8 mouse cellular contexts compared by ENCODE assay signal in the genomic region with DNA sequence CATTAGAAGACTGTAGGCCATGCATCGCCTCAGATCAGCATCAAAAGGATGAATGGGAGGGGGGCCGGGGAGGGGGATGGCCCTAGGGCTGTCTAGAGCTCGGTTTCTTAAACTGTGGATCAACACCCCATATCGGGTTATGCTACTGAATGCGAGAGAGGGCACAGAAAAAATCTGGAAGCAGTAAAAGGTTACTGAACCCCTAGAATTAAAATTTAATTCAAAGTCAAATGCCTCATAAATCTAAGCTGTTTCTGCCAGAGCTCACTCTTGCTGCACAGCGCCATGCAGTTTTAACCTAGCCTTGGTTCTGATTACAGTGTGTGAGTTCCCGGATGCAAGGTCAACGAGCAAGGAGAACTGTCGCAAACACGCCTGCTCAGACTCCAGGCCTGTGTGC. TPM values are rescaled to one million over a fixed set of nuclear protein-coding genes. Genes with fewer than 3 reads are reported as not detected.
DNase-seq lines count a peak whose midpoint lies in the region; ATAC-seq and TF ChIP-seq lines count a peak whose summit lies in the region.
"Had no signal": no experiment of that assay in that cellular context is flagged by ENCODE, and none has a peak within 500 bp of the region (broad histone marks: within the 10 kb centered on the region; RNA-seq: fewer than 3 reads in every experiment).

No protein-coding gene starts in this region.

- no peaks in the 10 kb centered on the region for H3K36me3 ChIP-seq in lung, postnatal 0 days (ENCODE audit: insufficient read depth, low read length)
- no peaks in the 10 kb centered on the region for H3K36me3 ChIP-seq in kidney, embryonic 15.5 days

- no peaks in the 10 kb centered on the region for H3K4me1 ChIP-seq in lung, postnatal 0 days (ENCODE audit: insufficient read depth, low read depth, low read length)
- no peaks in the 10 kb centered on the region for H3K4me1 ChIP-seq in lung, adult 2 months (ENCODE audit: control insufficient read depth, insufficient read depth, low read length)
- H3K4me1 ChIP-seq in kidney, embryonic 15.5 days, result peaks cover 13% of the 10 kb centered on the region

- no peak overlapping the region for H3K27ac ChIP-seq in lung, postnatal 0 days (ENCODE audit: low read length)
- peak overlapping the region; percentile 62 for H3K27ac ChIP-seq in kidney, embryonic 15.5 days

- TF ChIP-seq CTCF in lung, postnatal 0 days (IDR thresholded peaks at IDR 0.05), result no peak
- no peak for TF ChIP-seq CTCF in lung, adult 2 months (IDR thresholded peaks at IDR 0.05; ENCODE audit: insufficient read depth, low read length)

- no peaks in the 10 kb centered on the region for H3K27me3 ChIP-seq in lung, postnatal 0 days (replicated peaks; ENCODE audit: insufficient read depth, low read length)
- H3K27me3 ChIP-seq in kidney, embryonic 15.5 days, result no peaks in the 10 kb centered on the region
- H3K27me3 ChIP-seq: megakaryocyte, embryonic 14.5 days had no signal

- no peak for TF ChIP-seq POLR2A in lung, adult 2 months (IDR thresholded peaks at IDR 0.05; ENCODE audit: borderline replicate concordance, extremely low read depth, low read depth, low read length)

- H3K4me3 ChIP-seq in lung, postnatal 0 days (ENCODE audit: low read depth, low read length), result no peak overlapping the region
- H3K4me3 ChIP-seq in lung, adult 2 months (replicated peaks; ENCODE audit: extremely low read depth, low read depth, low read length), result no peak overlapping the region
- no peak overlapping the region for H3K4me3 ChIP-seq in kidney, embryonic 15.5 days (replicated peaks)
- H3K4me3 ChIP-seq: megakaryocyte, embryonic 14.5 days had no signal

- H3K9ac ChIP-seq in lung, postnatal 0 days (replicated peaks; ENCODE audit: low read depth), result no peak overlapping the region
- no peak overlapping the region for H3K9ac ChIP-seq in kidney, embryonic 15.5 days

- TF ChIP-seq EP300 in lung, postnatal 0 days (IDR thresholded peaks at IDR 0.05), result no peak

- H3K9me3 ChIP-seq in lung, postnatal 0 days (ENCODE audit: low read length), result no peaks in the 10 kb centered on the region
- no peaks in the 10 kb centered on the region for H3K9me3 ChIP-seq in kidney, embryonic 15.5 days (replicated peaks)

- peak; percentile 35 for DNase-seq in lung, postnatal 0 days (ENCODE audit: low spot score)
- DNase-seq in lung, adult 2 months, result no peak
- DNase-seq in embryo, embryonic 10 days (ENCODE audit: low spot score), result peak; percentile 60
- peak; percentile 21 for DNase-seq in retina, embryonic 14.5 days (ENCODE audit: low spot score)
- no peak for DNase-seq in cerebellum, postnatal 10 days

- H3K4me2 ChIP-seq in lung, postnatal 0 days (replicated peaks; ENCODE audit: low read depth, low read length), result no peak overlapping the region
- peak overlapping the region; percentile 14; the same call in 1 of the 2 replicates for H3K4me2 ChIP-seq in kidney, embryonic 15.5 days

- 47% methylated on average over 10 of the region's 10 CpGs for WGBS in lung, postnatal 0 days
- 68% methylated on average over 10 of the region's 10 CpGs for WGBS in lung, adult 2 months
- 13% methylated on average over 10 of the region's 10 CpGs for WGBS in kidney, embryonic 15.5 days

- ATAC-seq in lung, postnatal 0 days, result no peak
- ATAC-seq in kidney, embryonic 15.5 days (replicated peaks; ENCODE audit: low FRiP score), result peak; percentile 96
- ATAC-seq in inflammation-experienced regulatory T-cells, adult 6 months, result no peak

RNA-seq across cellular contexts. Expression of gene Shld1, which starts 34.3 kb away (rescaled TPM):
- polyA plus RNA-seq in lung, postnatal 0 days (2015; fragmentation: Nextera tagmentation; extraction: Ambion mirVana), result 17.2 and 19.8 TPM in 2 replicates
- polyA plus RNA-seq in lung, adult 2 months (2012; rRNA removed), result 14.4 and 17.9 TPM in 2 replicates
- 15.2 and 16.2 TPM in 2 replicates for polyA plus RNA-seq in kidney, embryonic 15.5 days (2015; fragmentation: Nextera tagmentation; extraction: Ambion mirVana)
- 10 to 100 TPM; 14.9 to 43.3 (median 35.0) TPM for polyA plus RNA-seq in inflammation-experienced regulatory T-cells, adult 6 months (2017; shearing (Covaris generic))

Comparison
In these comparisons a context has a peak if more than half of its experiments do, and no peak if none do; other contexts are left out.
1. DNase-seq: peak in lung, postnatal 0 days (single experiment), embryo, embryonic 10 days (single experiment) and retina, embryonic 14.5 days (single experiment); none in lung, adult 2 months (single experiment) and cerebellum, postnatal 10 days (0 of 2).